Mouse (Mus musculus): ENCODE data around the gene Nsf.

DNA sequence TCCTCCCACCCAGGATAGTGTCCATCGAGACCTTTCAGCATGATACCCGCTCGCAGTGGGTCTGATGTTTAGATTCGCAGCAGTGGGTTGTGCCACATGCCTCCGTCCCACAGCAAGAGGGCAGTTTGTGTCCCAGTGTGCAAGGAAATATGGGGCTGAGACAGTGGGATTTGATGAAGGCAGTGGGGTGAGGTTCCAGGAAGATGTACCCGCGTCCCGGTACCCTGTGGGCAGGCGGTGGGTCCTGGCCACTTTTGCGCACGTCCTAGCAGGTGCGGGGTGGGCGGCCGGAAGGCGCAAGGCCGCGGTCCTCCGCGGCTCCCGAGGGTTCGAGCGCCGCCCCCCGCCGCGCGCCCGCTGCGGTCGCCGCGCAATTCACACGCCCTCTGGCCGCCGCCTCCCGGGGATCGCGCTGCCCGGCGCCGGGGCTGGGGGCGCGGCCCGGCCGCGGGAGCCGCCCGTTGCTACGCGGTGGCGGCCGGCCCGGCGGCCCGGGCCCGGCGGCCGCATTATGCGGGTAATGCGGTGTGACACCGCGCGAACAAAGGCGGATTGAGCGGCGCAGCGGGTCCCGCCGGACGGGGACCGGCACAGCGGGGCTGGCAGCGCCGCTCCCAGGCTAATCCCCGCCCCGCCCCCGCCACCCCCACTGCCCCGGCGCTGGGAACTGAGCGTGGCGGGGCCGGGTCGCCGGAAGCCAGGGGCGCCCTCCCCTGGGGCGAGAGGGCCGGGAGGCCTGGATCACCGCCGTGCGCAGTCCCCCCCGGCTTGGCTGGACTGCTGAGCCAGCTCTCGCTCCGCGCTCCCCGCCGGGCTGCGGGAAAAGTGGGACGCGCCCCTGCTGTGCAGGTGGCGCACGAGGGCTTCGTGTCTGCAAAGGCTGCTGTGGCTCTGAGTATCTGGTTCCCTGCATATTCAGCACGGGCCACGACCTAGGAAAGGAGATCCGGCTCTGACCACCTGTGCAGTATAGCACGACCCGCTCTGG is 144.0 kb downstream of the Nsf start:
- TF ChIP-seq HCFC1 (IDR thresholded peaks at IDR 0.05; ENCODE audit: borderline replicate concordance, insufficient read depth, low read length): no peak
- TF ChIP-seq ZC3H11A (IDR thresholded peaks at IDR 0.05; ENCODE audit: borderline replicate concordance, low read depth, low read length): no peak
- TF ChIP-seq CHD2 (IDR thresholded peaks at IDR 0.05; ENCODE audit: low read depth, low read length): no peak
- no peak for TF ChIP-seq ZNF384 (IDR thresholded peaks at IDR 0.05; ENCODE audit: low read depth, low read length)
